Mouse (Mus musculus): ENCODE results near the gene Trmt112.

The Trmt112 gene

GRCm38 (mm10) chr19:6925611-6926329 is 16.3 kb downstream of the Trmt112 start:
- DNase-seq (ENCODE audit: low spot score) = no peak

DNA sequence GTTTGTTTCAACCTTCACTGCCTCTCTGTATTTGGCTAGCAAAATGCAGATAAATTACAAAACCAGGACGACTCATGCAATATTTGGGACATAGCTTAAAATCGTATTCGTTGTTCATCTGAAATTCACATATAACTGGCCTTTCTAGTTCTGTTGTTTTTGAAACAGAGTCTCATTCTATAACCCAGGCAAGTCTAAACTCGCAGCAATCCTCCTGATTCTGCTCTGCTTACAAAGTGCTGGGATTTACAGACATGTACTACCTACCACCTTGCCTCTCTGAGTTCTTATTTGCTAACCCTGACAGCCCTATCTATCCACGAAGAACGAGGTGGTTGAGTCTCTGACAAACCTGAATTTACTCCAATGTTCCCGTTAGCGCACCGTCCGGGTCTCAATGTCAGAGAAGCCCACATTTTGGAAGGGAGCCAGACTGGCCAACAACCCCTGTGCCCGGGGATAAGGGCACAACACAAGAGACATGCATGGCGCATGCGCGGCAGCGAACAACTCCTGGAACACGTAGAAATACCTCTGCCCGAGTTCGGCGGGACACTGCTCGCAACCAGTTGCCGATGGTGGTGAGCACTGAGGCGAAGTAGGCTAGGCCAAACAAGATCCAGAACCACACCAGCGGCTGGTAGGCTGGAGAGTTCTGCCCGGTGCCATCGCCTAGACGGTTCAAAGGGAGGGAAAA is 17.2 kb downstream of the Trmt112 start:
- DNase-seq (ENCODE audit: low spot score) = peak; percentile 37

- DNase-seq (ENCODE audit: low spot score) = no peak
Observed at GRCm38 (mm10) chr19:6928080-6928479, 18.6 kb downstream of the Trmt112 start.

DNA sequence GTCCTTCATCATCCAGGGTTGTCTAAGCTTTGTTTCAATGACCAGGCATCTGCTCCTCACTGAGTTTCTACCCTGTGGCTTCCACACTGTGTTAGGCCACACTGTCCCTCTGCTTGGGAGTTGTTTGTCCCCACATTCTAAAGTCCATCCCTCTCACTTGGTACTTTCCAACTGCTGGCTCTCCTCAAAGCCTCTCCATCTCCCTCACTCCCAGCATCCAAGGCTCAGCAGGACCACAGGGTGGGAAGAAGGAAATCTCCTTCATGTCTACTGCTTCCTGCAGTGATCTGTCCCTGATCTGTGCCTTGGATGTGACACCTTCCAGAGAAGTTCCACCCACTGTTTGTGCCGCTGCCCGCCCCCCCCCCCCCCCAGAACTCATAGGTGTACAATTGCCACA is 21.5 kb downstream of the Trmt112 start:
- DNase-seq (ENCODE audit: low spot score) = no peak

DNA sequence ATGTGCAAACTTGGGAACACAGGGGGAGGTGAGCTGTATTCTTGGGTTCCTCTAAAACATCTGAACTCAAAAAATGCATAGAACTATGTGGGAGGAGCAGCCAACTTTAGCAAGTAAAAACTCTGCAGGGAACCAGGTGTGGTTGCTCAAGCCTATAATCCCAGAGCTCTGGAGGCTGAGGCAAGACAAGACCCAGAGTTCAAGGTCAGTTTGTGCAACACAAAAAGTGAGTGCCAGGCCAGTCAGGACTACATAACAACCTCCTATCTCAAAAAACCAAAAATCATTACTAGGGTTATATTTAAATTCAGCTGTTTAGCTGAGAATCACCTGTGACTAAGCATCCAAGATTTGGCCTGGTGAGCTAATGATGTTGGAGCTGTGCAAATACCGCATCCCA is 22.5 kb downstream of the Trmt112 start:
- no peak for DNase-seq (ENCODE audit: low spot score)

DNA sequence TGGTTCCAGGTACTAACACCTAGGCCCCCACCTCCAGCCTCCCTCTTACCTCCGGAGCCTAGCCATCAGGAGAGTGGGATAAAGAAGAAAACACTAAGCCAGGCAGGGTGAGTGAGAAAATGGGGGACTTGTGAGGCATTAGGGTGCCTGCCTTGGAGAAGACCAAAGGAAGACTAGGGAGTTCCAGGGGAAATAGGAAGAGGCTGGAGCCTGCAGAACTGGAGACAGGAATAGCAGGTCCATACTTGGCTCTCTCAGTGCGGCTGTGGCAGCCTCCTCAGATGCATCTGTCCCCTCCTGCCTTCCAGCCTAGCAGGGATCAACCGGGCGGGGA is 23.6 kb downstream of the Trmt112 start:
- no peak for DNase-seq (ENCODE audit: low spot score)

GRCm38 (mm10) chr19:6933436-6934194 is 24.1 kb downstream of the Trmt112 start:
- DNase-seq (ENCODE audit: low spot score) = peak; percentile 52

- no peak for DNase-seq (ENCODE audit: low spot score)
Observed at GRCm38 (mm10) chr19:6934195-6934977, 24.9 kb downstream of the Trmt112 start, which contains the start of gene Kcnk4. Kcnk4 (minus strand) TSS chr19:6934515.

DNA sequence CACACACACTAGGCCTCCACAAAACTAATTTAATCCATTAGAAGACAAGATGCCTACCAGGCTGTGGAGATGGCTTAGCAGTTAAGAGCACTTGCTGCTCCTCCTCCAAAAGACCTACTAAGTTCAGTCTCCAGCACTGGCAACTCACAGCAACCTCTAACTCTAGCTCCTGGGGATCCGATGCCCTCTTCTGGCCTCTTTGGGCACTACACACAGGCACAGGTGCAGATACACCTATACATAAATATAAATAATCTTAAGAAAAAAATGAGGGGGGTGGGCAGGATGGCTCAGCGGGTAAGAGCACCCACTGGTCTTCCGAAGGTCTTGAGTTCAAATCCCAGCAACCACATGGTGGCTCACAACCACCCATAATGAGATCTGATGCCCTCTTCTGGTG is 26.8 kb downstream of the Trmt112 start:
- DNase-seq (ENCODE audit: low spot score) = no peak

- DNase-seq (ENCODE audit: low spot score) = no peak
Observed at GRCm38 (mm10) chr19:6937541-6938465, 28.3 kb downstream of the Trmt112 start.

- DNase-seq (ENCODE audit: low spot score) = no peak
Observed at GRCm38 (mm10) chr19:6939106-6940002, 29.9 kb downstream of the Trmt112 start.

GRCm38 (mm10) chr19:6940396-6941351 is 31.2 kb downstream of the Trmt112 start:
- DNase-seq (ENCODE audit: low spot score) = no peak

GRCm38 (mm10) chr19:6941372-6942248 is 32.1 kb downstream of the Trmt112 start, which contains the start of gene Bad:
Bad (plus strand) TSS chr19:6941861.
- DNase-seq (ENCODE audit: low spot score) = peak; percentile 96

DNA sequence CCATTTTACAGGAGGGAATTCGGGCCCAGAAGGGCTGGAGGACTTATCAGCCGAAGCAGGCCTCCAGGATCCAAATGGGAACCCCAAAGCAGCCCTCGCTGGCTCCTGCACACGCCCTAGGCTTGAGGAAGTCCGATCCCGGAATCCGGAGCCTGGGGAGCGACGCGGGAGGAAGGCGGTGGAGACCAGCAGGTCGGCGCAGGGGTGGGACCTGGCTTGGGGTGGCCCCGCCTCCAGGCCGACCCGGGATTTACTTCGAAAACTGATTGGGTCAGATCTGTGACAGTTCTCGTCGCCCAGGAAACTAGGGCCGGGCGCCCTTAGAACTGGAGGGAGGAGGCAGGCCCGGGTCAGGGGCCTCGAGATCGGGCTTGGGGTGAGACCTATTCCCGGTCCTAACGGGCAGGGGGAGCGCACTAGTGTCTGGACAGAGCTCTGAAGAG is 32.8 kb downstream of the Trmt112 start, which contains the start of gene Gpr137:
TSS of gene Gpr137 (minus strand) at position 232 of the 443 bp plus-strand sequence.
- peak; percentile 93 for DNase-seq (ENCODE audit: low spot score)

DNA sequence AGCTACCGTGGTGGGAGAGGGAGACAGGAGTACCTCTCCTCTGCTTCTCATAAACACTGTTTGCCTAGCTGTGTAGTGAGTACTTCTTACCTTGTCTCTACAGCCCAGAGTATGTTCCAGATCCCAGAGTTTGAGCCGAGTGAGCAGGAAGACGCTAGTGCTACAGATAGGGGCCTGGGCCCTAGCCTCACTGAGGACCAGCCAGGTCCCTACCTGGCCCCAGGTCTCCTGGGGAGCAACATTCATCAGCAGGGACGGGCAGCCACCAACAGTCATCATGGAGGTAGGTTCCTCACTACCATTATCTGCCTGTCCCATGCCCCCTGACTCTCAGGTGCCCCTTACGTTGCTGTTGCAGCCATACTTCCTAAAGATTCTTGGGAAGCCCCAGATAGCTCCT is 33.3 kb downstream of the Trmt112 start:
- no peak for DNase-seq (ENCODE audit: low spot score)

- DNase-seq (ENCODE audit: low spot score) = no peak
Observed at GRCm38 (mm10) chr19:6943709-6944108, 34.2 kb downstream of the Trmt112 start.

GRCm38 (mm10) chr19:6947742-6948141 is 38.2 kb downstream of the Trmt112 start:
- no peak for DNase-seq (ENCODE audit: low spot score)

DNA sequence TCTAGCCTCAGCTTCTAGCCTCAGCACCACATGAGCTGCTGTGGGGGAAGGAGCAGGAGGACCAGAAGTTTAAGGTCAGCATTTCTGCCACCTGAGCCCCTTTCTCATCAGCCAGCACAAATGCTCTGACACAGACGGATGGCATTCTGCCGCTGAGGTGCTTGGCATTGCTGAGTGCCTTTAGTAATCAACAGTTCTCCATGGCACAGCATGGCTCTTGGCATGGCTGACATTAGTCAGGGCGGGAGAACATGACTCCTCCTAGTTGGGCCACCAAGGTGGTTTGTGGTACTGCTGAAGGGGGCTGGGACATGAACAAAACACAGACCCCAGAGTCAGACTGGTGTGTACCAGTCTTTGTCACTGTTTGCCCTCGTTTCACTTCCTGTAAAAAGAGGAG is 38.7 kb downstream of the Trmt112 start:
- DNase-seq (ENCODE audit: low spot score) = no peak

All from retina, embryonic 14.5 days (tissue).